Mouse (Mus musculus) stomach, embryonic 14.5 days (tissue): Measurements from ENCODE around the gene Six5. TPM values are rescaled to one million over a fixed set of nuclear protein-coding genes. Genes with fewer than 3 reads are reported as not detected.

Experiments used
- ATAC-seq: fragments of 200-750 bp; cut with Nextera tagmentation; 2 replicates; pipeline ENCODE4 v1.8.0; 2017; ENCODE audit warnings: low read depth, moderate TSS enrichment; ENCODE audit not compliant: insufficient number of reproducible peaks, insufficient read depth, low FRiP score
- H3K27ac ChIP-seq: fragments of 300-500 bp; sonication (generic); 2 replicates; pipeline ENCODE4 v1.5.1; 2014; ENCODE audit warnings: mild to moderate bottlenecking, low read length, moderate library complexity, mixed read lengths
- H3K27me3 ChIP-seq: fragments of 300-500 bp; sonication (generic); 2 replicates; pipeline ENCODE4 v1.6.1; 2014; ENCODE audit warnings: low read length, control low read depth, mixed read lengths; ENCODE audit not compliant: control insufficient read depth, insufficient read depth
- H3K36me3 ChIP-seq: fragments of 300-500 bp; sonication (generic); 2 replicates; pipeline ENCODE4 v1.6.1; 2014; ENCODE audit warnings: mild to moderate bottlenecking, control low read depth, low read length, moderate library complexity, mixed read lengths; ENCODE audit not compliant: control insufficient read depth, insufficient read depth
- H3K4me1 ChIP-seq: fragments of 300-500 bp; sonication (generic); 2 replicates; pipeline ENCODE4 v1.6.1; 2014; ENCODE audit warnings: low read length, control low read depth, mixed read lengths; ENCODE audit not compliant: control insufficient read depth, insufficient read depth
- H3K4me2 ChIP-seq: fragments of 300-500 bp; sonication (generic); replicated peaks from 2 replicates; pipeline ENCODE4 v1.6.1; 2014; ENCODE audit warnings: low read depth, low read length, control low read depth
- H3K4me3 ChIP-seq: fragments of 300-500 bp; sonication (generic); 2 replicates; pipeline ENCODE4 v1.5.1; 2014; ENCODE audit warnings: low read depth, low read length, control low read depth
- H3K9ac ChIP-seq: fragments of 300-500 bp; sonication (generic); replicated peaks from 2 replicates; pipeline ENCODE4 v1.6.1; 2014; ENCODE audit warnings: low read depth, mild to moderate bottlenecking, control low read depth, low read length, moderate library complexity, mixed read lengths
- H3K9me3 ChIP-seq: fragments of 300-500 bp; sonication (generic); 2 replicates; pipeline ENCODE4 v1.6.1; 2016; ENCODE audit warnings: low read depth, low read length, control low read depth; ENCODE audit not compliant: control insufficient read depth
- WGBS: fragments of 180-500 bp; shearing (Covaris S2); extraction: QIAGEN DNeasy Blood & Tissue Kit; methylation state at CpG from one replicate; pipeline ENCODE4 v1.1.7; 2014; 5-methylcytosine and 5-hydroxymethylcytosine counted together
- polyA plus RNA-seq: library from polyadenylated mRNA; unstranded; fragments of >200 nt; fragmentation: Nextera tagmentation; extraction: Ambion mirVana; gene quantifications from 2 replicates; pipeline ENCODE4 v1.2.1, GENCODE M21; 2014

Gene Six5
- polyA plus RNA-seq, 1 experiment from 2014 or later, result 17.4 TPM

GRCm38 (mm10) chr7:19104486-19104885, 10.1 kb downstream of the Six5 start:
- H3K4me1 ChIP-seq, result no peaks in the 10 kb centered on the region
- no peaks in the 10 kb centered on the region for H3K27me3 ChIP-seq
- 81% methylated on average over 2 of the region's 2 CpGs for WGBS
- H3K9me3 ChIP-seq, result no peaks in the 10 kb centered on the region
- H3K9ac ChIP-seq, result no peak overlapping the region
- no peak for ATAC-seq
- H3K4me3 ChIP-seq, result no peak overlapping the region
- H3K27ac ChIP-seq, result no peak overlapping the region
- H3K36me3 ChIP-seq, result no peaks in the 10 kb centered on the region
- no peak overlapping the region for H3K4me2 ChIP-seq

GRCm38 (mm10) chr7:19107436-19107835, 13.0 kb downstream of the Six5 start:
- WGBS, result 52% methylated on average over 3 of the region's 3 CpGs

GRCm38 (mm10) chr7:19109565-19109964, 15.2 kb downstream of the Six5 start:
- H3K4me2 ChIP-seq, result no peak overlapping the region
- no peaks in the 10 kb centered on the region for H3K36me3 ChIP-seq
- no peak overlapping the region for H3K27ac ChIP-seq
- no peaks in the 10 kb centered on the region for H3K4me1 ChIP-seq
- no peak overlapping the region for H3K4me3 ChIP-seq
- no peak overlapping the region for H3K9ac ChIP-seq
- H3K27me3 ChIP-seq, result no peaks in the 10 kb centered on the region
- ATAC-seq, result no peak
- WGBS, result 78% methylated on average over 1 of the region's 1 CpGs
- no peaks in the 10 kb centered on the region for H3K9me3 ChIP-seq

More at GRCm38 (mm10) chr7:19107436-19107835, 13.0 kb downstream of the Six5 start:
- no peaks in the 10 kb centered on the region for H3K27me3 ChIP-seq
- no peak overlapping the region for H3K27ac ChIP-seq
- H3K4me3 ChIP-seq, result no peak overlapping the region
- H3K9ac ChIP-seq, result no peak overlapping the region
- H3K9me3 ChIP-seq, result no peaks in the 10 kb centered on the region
- H3K4me2 ChIP-seq, result no peak overlapping the region
- no peaks in the 10 kb centered on the region for H3K36me3 ChIP-seq
- no peaks in the 10 kb centered on the region for H3K4me1 ChIP-seq
- ATAC-seq, result no peak

GRCm38 (mm10) chr7:19118028-19118771, 23.8 kb downstream of the Six5 start, which contains the start of gene Gm4969:
Gm4969 (minus strand) TSS chr7:19118368.
- ATAC-seq, result peak; percentile 10; the same call in 1 of the 2 replicates
- H3K4me1 ChIP-seq, result peaks cover 16% of the 10 kb centered on the region; the same call in 1 of the 2 replicates
- H3K9ac ChIP-seq, result no peak within 1 kb of the TSS
- H3K4me2 ChIP-seq, result peak within 1 kb of the TSS; percentile 39
- peak within 1 kb of the TSS; percentile 26 for H3K4me3 ChIP-seq
- H3K9me3 ChIP-seq, result peaks cover 4% of the 10 kb centered on the region; the same call in 1 of the 2 replicates
- H3K36me3 ChIP-seq, result no peaks in the 10 kb centered on the region
- no peaks in the 10 kb centered on the region for H3K27me3 ChIP-seq
- WGBS, result 23% methylated on average over 64 of the region's 64 CpGs
- no peak within 1 kb of the TSS for H3K27ac ChIP-seq

GRCm38 (mm10) chr7:19119083-19119482, 24.7 kb downstream of the Six5 start:
- H3K4me1 ChIP-seq, result peaks cover 16% of the 10 kb centered on the region; the same call in 1 of the 2 replicates
- H3K4me2 ChIP-seq, result no peak overlapping the region
- H3K27me3 ChIP-seq, result no peaks in the 10 kb centered on the region
- H3K27ac ChIP-seq, result no peak overlapping the region
- no peak overlapping the region for H3K4me3 ChIP-seq
- H3K36me3 ChIP-seq, result no peaks in the 10 kb centered on the region
- peaks cover 4% of the 10 kb centered on the region; the same call in 1 of the 2 replicates for H3K9me3 ChIP-seq
- 90% methylated on average over 8 of the region's 8 CpGs for WGBS
- ATAC-seq, result peak; percentile 12
- no peak overlapping the region for H3K9ac ChIP-seq

GRCm38 (mm10) chr7:19119631-19120429, 25.4 kb downstream of the Six5 start, which contains the start of gene Fbxo46:
Fbxo46 (plus strand) TSS chr7:19119859.
- Histone ChIP-seq H3K27me3 (no peaks in the 10 kb centered on the region), H3K36me3 (no peaks in the 10 kb centered on the region), H3K4me3 (peak within 1 kb of the TSS; percentile 68), H3K9ac (peak within 1 kb of the TSS; percentile 74), H3K9me3 (peaks cover 4% of the 10 kb centered on the region; the same call in 1 of the 2 replicates), H3K27ac (peak within 1 kb of the TSS; percentile 48; the same call in 1 of the 2 replicates), H3K4me2 (peak within 1 kb of the TSS; percentile 85), H3K4me1 (peaks cover 16% of the 10 kb centered on the region; the same call in 1 of the 2 replicates)
- WGBS, result 1% methylated on average over 34 of the region's 34 CpGs
- ATAC-seq, result peak; percentile 95

GRCm38 (mm10) chr7:19121686-19122085, 27.3 kb downstream of the Six5 start:
- H3K4me1 ChIP-seq, result peaks cover 16% of the 10 kb centered on the region; the same call in 1 of the 2 replicates
- H3K4me2 ChIP-seq, result no peak overlapping the region
- no peak overlapping the region for H3K4me3 ChIP-seq
- no peak overlapping the region for H3K9ac ChIP-seq
- H3K36me3 ChIP-seq, result no peaks in the 10 kb centered on the region
- H3K9me3 ChIP-seq, result peaks cover 4% of the 10 kb centered on the region; the same call in 1 of the 2 replicates
- H3K27me3 ChIP-seq, result no peaks in the 10 kb centered on the region
- 88% methylated on average over 4 of the region's 4 CpGs for WGBS
- no peak overlapping the region for H3K27ac ChIP-seq
- ATAC-seq, result no peak

- Histone ChIP-seq H3K27ac (no peak overlapping the region), H3K4me3 (no peak overlapping the region), H3K9me3 (no peaks in the 10 kb centered on the region), H3K36me3 (no peaks in the 10 kb centered on the region; the same call in 1 of the 2 replicates), H3K9ac (no peak overlapping the region), H3K4me2 (no peak overlapping the region), H3K27me3 (no peaks in the 10 kb centered on the region), H3K4me1 (peaks cover 9% of the 10 kb centered on the region; the same call in 1 of the 2 replicates)
- ATAC-seq, result no peak
- WGBS, result 92% methylated on average over 6 of the region's 6 CpGs
These were observed 30.3 kb downstream of the Six5 start for GRCm38 (mm10) chr7:19124713-19125112.
